Mouse (Mus musculus) activated CD4-positive, CD25-positive, alpha-beta regulatory T cell, adult 4 months (primary cell): Measurements from ENCODE around the gene Gm20917. TPM values are rescaled to one million over a fixed set of nuclear protein-coding genes. Genes with fewer than 3 reads are reported as not detected.
"Not testable (repeated sequence)": the region's sequence is repeated elsewhere in the genome, so short reads cannot be mapped to it uniquely, and the experiment has no call there.

Experiments used
- ATAC-seq: one replicate; pipeline ENCODE4 v1.8.0; 2017
- polyA plus RNA-seq, 2 experiments: library from polyadenylated mRNA; unstranded; fragments of 100-300 nt; shearing (Covaris generic); gene quantifications; one replicate each; pipeline ENCODE4 v1.2.1; 2017

Gm20917 gene
- polyA plus RNA-seq: not detected

DNA sequence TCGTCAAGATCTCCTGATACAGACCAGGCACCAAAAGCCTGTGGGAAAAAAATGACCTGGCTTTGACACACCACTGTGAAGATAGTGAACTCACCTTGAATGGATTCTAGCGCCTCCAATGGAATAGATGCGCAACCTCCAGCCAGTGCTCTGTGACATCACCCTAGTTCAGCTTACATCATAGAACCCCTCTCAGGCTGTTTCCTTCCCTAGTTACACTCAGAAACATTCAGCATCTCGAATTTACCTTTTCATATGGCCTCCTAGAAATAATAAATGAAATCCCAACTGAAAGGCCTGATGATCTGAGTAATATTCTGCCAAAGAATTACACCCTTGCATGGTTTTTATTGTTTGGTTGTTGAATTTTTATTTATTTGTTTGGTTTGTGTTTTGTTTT lies at the start of gene Gm20917:
Gene Gm20917 (minus strand): TSS at position 101 of the 400 bp plus-strand sequence.
- ATAC-seq: not testable (repeated sequence)

Other genes with a start within 250 kb of the Gm20917 start
- gene Gm20916, start 168.4 kb upstream of the Gm20917 start, polyA plus RNA-seq: not detected